Mouse (Mus musculus) liver, embryonic 14.5 days (tissue): ENCODE measurements around the gene Mrpl43.

Source experiments
- CTCF ChIP-seq: IDR thresholded peaks from 2 replicates; pipeline ENCODE4 v1.5.1; 2016; ENCODE audit warnings: antibody characterized with exemption, low read depth, control low read depth
- EP300 ChIP-seq: IDR thresholded peaks from 2 replicates; pipeline ENCODE4 v1.6.1; 2016; ENCODE audit warnings: antibody characterized with exemption, low read depth

- TF ChIP-seq EP300 = no peak
- TF ChIP-seq CTCF = no peak
These were observed 14.0 kb downstream of the Mrpl43 start for GRCm38 (mm10) chr19:44992246-44992645.
